Mouse (Mus musculus) CH12.LX (cell line): ENCODE results near the gene Arhgef26. TPM values are rescaled to one million over a fixed set of nuclear protein-coding genes. Genes with fewer than 3 reads are reported as not detected.

Experiments used
- DNase-seq: peaks from one replicate; pipeline ENCODE4 v3.0.0-alpha.2; 2013; ENCODE audit errors: extremely low read depth
- H3K27ac ChIP-seq: 2 replicates; pipeline ENCODE4 v1.5.1; 2012; ENCODE audit warnings: low read depth, mild to moderate bottlenecking, control low read depth, moderate library complexity; ENCODE audit not compliant: insufficient read depth
- H3K27me3 ChIP-seq: replicated peaks from 2 replicates; pipeline ENCODE3; 2012; ENCODE audit warnings: inconsistent platforms
- H3K36me3 ChIP-seq, 2 experiments: replicated peaks in 1 of 2; 2 replicates each; pipeline versions ENCODE3 to v1.6.1; 2012; ENCODE audit warnings: inconsistent platforms in 1 of 2, low read length in 1 of 2, mild to moderate bottlenecking in 1 of 2, mixed read lengths in 1 of 2, moderate library complexity in 1 of 2; ENCODE audit not compliant: control insufficient read depth in 1 of 2, insufficient read depth in 1 of 2
- H3K4me1 ChIP-seq, 2 experiments: 2 replicates each; pipeline ENCODE4 v1.6.1; 2012; ENCODE audit warnings: inconsistent platforms in 1 of 2, moderate library complexity in 1 of 2; ENCODE audit not compliant: insufficient read depth in 2 of 2, control insufficient read depth in 1 of 2
- H3K4me2 ChIP-seq: 2 replicates; pipeline ENCODE4 v1.6.1; 2012; ENCODE audit warnings: low read depth, mild to moderate bottlenecking, control low read depth; ENCODE audit not compliant: poor library complexity, insufficient read depth, severe bottlenecking
- H3K4me3 ChIP-seq, 3 experiments: fragments of 150-350 bp in 1 of 3; sonication (generic) in 1 of 3; replicated peaks in 1 of 3; 2 replicates each; pipeline versions ENCODE3 to v1.5.1; 2011 to 2012; ENCODE audit warnings: low read depth in 2 of 3, low read length in 2 of 3, mild to moderate bottlenecking in 2 of 3, moderate library complexity in 2 of 3, control low read depth in 1 of 3, improper control_type of control experiment in 1 of 3, inconsistent platforms in 1 of 3, mixed read lengths in 1 of 3; ENCODE audit not compliant: poor library complexity in 1 of 3
- H3K79me2 ChIP-seq: replicated peaks from 2 replicates; pipeline ENCODE4 v1.6.1; 2012; ENCODE audit warnings: mild to moderate bottlenecking, moderate library complexity; ENCODE audit not compliant: control insufficient read depth, poor library complexity, insufficient read depth, severe bottlenecking; ENCODE audit errors: extremely low read depth
- H3K9ac ChIP-seq: 2 replicates; pipeline ENCODE4 v1.6.1; 2012; ENCODE audit warnings: low read depth, mild to moderate bottlenecking, control low read depth, moderate library complexity; ENCODE audit not compliant: insufficient read depth
- H3K9me3 ChIP-seq: replicated peaks from 2 replicates; pipeline ENCODE3; 2012; ENCODE audit warnings: low read length, inconsistent platforms, mixed read lengths
- BHLHE40 ChIP-seq: IDR thresholded peaks from 2 replicates; pipeline ENCODE4 v1.6.1; 2011; ENCODE audit warnings: mild to moderate bottlenecking, low read depth, low read length, improper control_type of control experiment
- CHD1 ChIP-seq: IDR thresholded peaks from 2 replicates; pipeline ENCODE4 v1.6.1; 2012; ENCODE audit warnings: low read depth, low read length, improper control_type of control experiment, inconsistent platforms
- GABPA ChIP-seq: IDR thresholded peaks from 2 replicates; pipeline ENCODE4 v1.6.1; 2012; ENCODE audit warnings: low read depth, low read length, improper control_type of control experiment, inconsistent platforms; ENCODE audit not compliant: insufficient replicate concordance
- IRF4 ChIP-seq: IDR thresholded peaks from 2 replicates; pipeline ENCODE4 v1.6.1; 2014; ENCODE audit warnings: low read depth, mild to moderate bottlenecking, inconsistent platforms, low read length, improper control_type of control experiment
- JUN ChIP-seq: IDR thresholded peaks from 2 replicates; pipeline ENCODE4 v1.6.1; 2011; ENCODE audit warnings: low read depth, mild to moderate bottlenecking, low read length, improper control_type of control experiment, moderate library complexity; ENCODE audit not compliant: insufficient read depth
- JUND ChIP-seq: conservative IDR thresholded peaks from 2 replicates; pipeline ENCODE4 v1.6.1; 2011; ENCODE audit warnings: low read depth, low read length, improper control_type of control experiment
- MEF2A ChIP-seq: IDR thresholded peaks from 2 replicates; pipeline ENCODE4 v1.6.1; 2014; ENCODE audit warnings: low read depth, mild to moderate bottlenecking, inconsistent platforms, low read length, improper control_type of control experiment, borderline replicate concordance
- MXI1 ChIP-seq: IDR thresholded peaks from 2 replicates; pipeline ENCODE4 v1.6.1; 2011; ENCODE audit warnings: mild to moderate bottlenecking, low read depth, low read length, improper control_type of control experiment
- MYC ChIP-seq: IDR thresholded peaks from 2 replicates; pipeline ENCODE4 v1.6.1; 2011; ENCODE audit warnings: low read depth, mild to moderate bottlenecking, improper control_type of control experiment, low read length
- NRF1 ChIP-seq: IDR thresholded peaks from 2 replicates; pipeline ENCODE4 v1.6.1; 2014; ENCODE audit warnings: low read depth, mild to moderate bottlenecking, inconsistent platforms, low read length, improper control_type of control experiment, moderate library complexity
- PAX5 ChIP-seq: IDR thresholded peaks from 2 replicates; pipeline ENCODE4 v1.6.1; 2012; ENCODE audit warnings: low read length, inconsistent platforms, mixed read lengths
- RAD21 ChIP-seq: IDR thresholded peaks from 2 replicates; pipeline ENCODE4 v1.6.1; 2011; ENCODE audit warnings: low read depth, mild to moderate bottlenecking, low read length, improper control_type of control experiment, moderate library complexity
- TBP ChIP-seq: conservative IDR thresholded peaks from 2 replicates; pipeline ENCODE4 v1.6.1; 2011; ENCODE audit warnings: low read depth, low read length, improper control_type of control experiment
- TCF12 ChIP-seq: IDR thresholded peaks from 2 replicates; pipeline ENCODE4 v1.6.1; 2014; ENCODE audit warnings: low read depth, mild to moderate bottlenecking, inconsistent platforms, low read length, improper control_type of control experiment
- UBTF ChIP-seq: IDR thresholded peaks from 2 replicates; pipeline ENCODE4 v1.6.1; 2012; ENCODE audit warnings: low read depth, mild to moderate bottlenecking, inconsistent platforms, low read length, improper control_type of control experiment, moderate library complexity
- USF2 ChIP-seq: conservative IDR thresholded peaks from 2 replicates; pipeline ENCODE4 v1.6.1; 2011; ENCODE audit warnings: low read depth, low read length, improper control_type of control experiment
- ZKSCAN1 ChIP-seq: IDR thresholded peaks from 2 replicates; pipeline ENCODE4 v1.6.1; 2012; ENCODE audit warnings: low read depth, inconsistent platforms, low read length, improper control_type of control experiment, borderline replicate concordance
- ZNF384 ChIP-seq: IDR thresholded peaks from 2 replicates; pipeline ENCODE4 v1.6.1; 2012; ENCODE audit warnings: low read depth, low read length, improper control_type of control experiment, inconsistent platforms
- dilution Hi-C: fragments of 300-500 bp; cut with MboI; formaldehyde crosslinking; loops from 2 replicates; pipeline ENCODE4 v1.14.3; 2020; ENCODE audit warnings: low sequenced_read_pairs; ENCODE audit not compliant: extremely low pct_unique_long_range_greater_than_20kb, extremely low pct_ligation_motif_present
- in situ Hi-C: fragments of 300-500 bp; cut with MboI; formaldehyde crosslinking; loops from 3 replicates; pipeline ENCODE4 v1.14.3; 2019; ENCODE audit warnings: low sequenced_read_pairs, low pct_ligation_motif_present, low pct_unique_long_range_greater_than_20kb, mixed read lengths
- polyA plus RNA-seq: library from polyadenylated mRNA; unstranded; fragments of >175 nt; gene quantifications from 2 replicates; pipeline ENCODE4 v1.2.1, GENCODE M21; 2012; ENCODE audit warnings: low read depth; ENCODE audit not compliant: insufficient read length
- total RNA-seq, 2 experiments: library from RNA; depleted of rRNA; stranded (reverse); fragments of 300-350 nt in 1 of 2; fragments of >200 nt in 1 of 2; gene quantifications; 2 replicates each; pipeline ENCODE4 v1.2.3; 2012 to 2014

Arhgef26 gene
- total and polyA plus RNA-seq, 3 experiments = under 0.01 to 0.11 TPM; not detected in 1

- Histone ChIP-seq H3K27me3 (no peaks in the 10 kb centered on the region), H3K9ac (no peak overlapping the region), H3K36me3 (peaks cover 36 to 91% of the 10 kb centered on the region in 2 experiments), H3K79me2 (0 out of 2 replicates have a peak, but pooled peaks cover 2% of the 10 kb centered on the region), H3K4me1 (0 out of 4 replicates have a peak, but pooled peaks cover 0 to 3% of the 10 kb centered on the region in 2 experiments), H3K4me3 (no peak overlapping the region), H3K4me2 (no peak overlapping the region), H3K27ac (no peak overlapping the region), H3K9me3 (no peaks in the 10 kb centered on the region)
- no peak for TF ChIP-seq MEF2A
- no peak for TF ChIP-seq NRF1
- TF ChIP-seq RAD21 = no peak
- TF ChIP-seq JUN = no peak
- no peak for TF ChIP-seq IRF4
- no peak for TF ChIP-seq USF2
- TF ChIP-seq ZNF384 = no peak
- TF ChIP-seq BHLHE40 = no peak
- no peak for TF ChIP-seq TCF12
- TF ChIP-seq CHD1 = no peak
- dilution Hi-C loops = no loop called here
- in situ Hi-C loops = no loop called here
- DNase-seq = no peak
These were observed 126.1 kb downstream of the Arhgef26 start for GRCm38 (mm10) chr3:62464276-62464675.

- in situ Hi-C loops = no loop called here
- no peaks in the 10 kb centered on the region for H3K4me1 ChIP-seq
- peaks cover 2% of the 10 kb centered on the region; the same call in 1 of the 2 replicates for H3K79me2 ChIP-seq
- TF ChIP-seq JUN (no peak), ZKSCAN1 (no peak), MYC (no peak), IRF4 (no peak), TBP (no peak), TCF12 (no peak)
- H3K9me3 ChIP-seq = no peaks in the 10 kb centered on the region
- H3K27me3 ChIP-seq = no peaks in the 10 kb centered on the region
- DNase-seq = no peak
- no peak overlapping the region for H3K9ac ChIP-seq
- H3K4me2 ChIP-seq = no peak overlapping the region
- no peak overlapping the region for H3K4me3 ChIP-seq
- dilution Hi-C loops = no loop called here
- H3K36me3 ChIP-seq = peaks cover 55 to 86% of the 10 kb centered on the region in 2 experiments
- H3K27ac ChIP-seq = no peak overlapping the region
These were observed 132.0 kb downstream of the Arhgef26 start for GRCm38 (mm10) chr3:62470179-62470578.

GRCm38 (mm10) chr3:62484340-62484739 is 146.2 kb downstream of the Arhgef26 start:
- no peak for TF ChIP-seq MXI1
- no peak for TF ChIP-seq JUN
- no peak for TF ChIP-seq GABPA
- no peak for TF ChIP-seq UBTF
- no peak for TF ChIP-seq JUND
- TF ChIP-seq PAX5 = no peak
- TF ChIP-seq, all 38 proteins: peak for 0
- H3K9ac ChIP-seq = no peak overlapping the region
- peaks cover 28 to 71% of the 10 kb centered on the region in 2 experiments for H3K36me3 ChIP-seq
- no peaks in the 10 kb centered on the region for H3K27me3 ChIP-seq
- dilution Hi-C loops (no loop called here), in situ Hi-C loops (no loop called here)
- no peak for DNase-seq
- no peaks in the 10 kb centered on the region for H3K9me3 ChIP-seq
- no peaks in the 10 kb centered on the region for H3K79me2 ChIP-seq
- H3K4me1 ChIP-seq = no peaks in the 10 kb centered on the region
- H3K27ac ChIP-seq = no peak overlapping the region
- H3K4me3 ChIP-seq = no peak overlapping the region
- H3K4me2 ChIP-seq = no peak overlapping the region
